Mouse (Mus musculus) liver, embryonic 15.5 days (tissue): ENCODE data around the gene Aldob. TPM values are rescaled to one million over a fixed set of nuclear protein-coding genes. Genes with fewer than 3 reads are reported as not detected.

ENCODE experiments used
- ATAC-seq: fragments of 200-750 bp; cut with Nextera tagmentation; 2 replicates; pipeline ENCODE4 v1.8.0; 2017; ENCODE audit warnings: moderate number of reproducible peaks, mild to moderate bottlenecking, moderate library complexity; ENCODE audit not compliant: insufficient read depth
- H3K27ac ChIP-seq: fragments of 300-500 bp; sonication (generic); replicated peaks from 2 replicates; pipeline ENCODE4 v1.5.1; 2015; ENCODE audit warnings: mild to moderate bottlenecking, inconsistent platforms
- H3K27me3 ChIP-seq: fragments of 300-500 bp; sonication (generic); 2 replicates; pipeline ENCODE4 v1.6.1; 2015; ENCODE audit warnings: mild to moderate bottlenecking, inconsistent platforms
- H3K36me3 ChIP-seq: fragments of 300-500 bp; sonication (generic); replicated peaks from 2 replicates; pipeline ENCODE4 v1.6.1; 2015; ENCODE audit warnings: moderate library complexity, mild to moderate bottlenecking, inconsistent platforms
- H3K4me1 ChIP-seq: fragments of 300-500 bp; sonication (generic); replicated peaks from 2 replicates; pipeline ENCODE4 v1.6.1; 2015; ENCODE audit warnings: inconsistent platforms
- H3K4me2 ChIP-seq: fragments of 300-500 bp; sonication (generic); 2 replicates; pipeline ENCODE4 v1.6.1; 2015; ENCODE audit warnings: moderate library complexity, mild to moderate bottlenecking, inconsistent platforms
- H3K4me3 ChIP-seq: fragments of 300-500 bp; sonication (generic); replicated peaks from 2 replicates; pipeline ENCODE4 v1.5.1; 2015; ENCODE audit warnings: mild to moderate bottlenecking, inconsistent platforms
- H3K9ac ChIP-seq: fragments of 300-500 bp; sonication (generic); 2 replicates; pipeline ENCODE4 v1.6.1; 2015; ENCODE audit warnings: moderate library complexity, mild to moderate bottlenecking, inconsistent platforms
- H3K9me3 ChIP-seq: fragments of 300-500 bp; sonication (generic); replicated peaks from 2 replicates; pipeline ENCODE4 v1.6.1; 2016; ENCODE audit warnings: inconsistent platforms
- WGBS: fragments of 180-500 bp; shearing (Covaris S2); methylation state at CpG from one replicate; pipeline ENCODE4 v1.1.7; 2015; ENCODE audit warnings: mixed read lengths; ENCODE audit not compliant: insufficient replicate concordance; 5-methylcytosine and 5-hydroxymethylcytosine counted together
- polyA plus RNA-seq: library from polyadenylated mRNA; unstranded; fragments of >200 nt; fragmentation: Nextera tagmentation; extraction: Ambion mirVana; gene quantifications from 2 replicates; pipeline ENCODE4 v1.2.1, GENCODE M21; 2015

The Aldob gene
- polyA plus RNA-seq, 1 experiment from 2014 or later, result 338 TPM

GRCm38 (mm10) chr4:49559915-49560772 is 10.8 kb upstream of the Aldob start:
- ATAC-seq, result peak; percentile 73
- H3K9me3 ChIP-seq, result no peaks in the 10 kb centered on the region
- no peak overlapping the region for H3K4me3 ChIP-seq
- no peak overlapping the region for H3K27ac ChIP-seq
- H3K9ac ChIP-seq, result no peak overlapping the region
- no peak overlapping the region for H3K4me2 ChIP-seq
- no peaks in the 10 kb centered on the region for H3K36me3 ChIP-seq
- 58% methylated on average over 20 of the region's 20 CpGs for WGBS
- peaks cover 12% of the 10 kb centered on the region; the same call in 1 of the 2 replicates for H3K4me1 ChIP-seq
- H3K27me3 ChIP-seq, result no peaks in the 10 kb centered on the region

GRCm38 (mm10) chr4:49558181-49558580 is 8.8 kb upstream of the Aldob start:
- no peaks in the 10 kb centered on the region for H3K36me3 ChIP-seq
- H3K4me2 ChIP-seq, result no peak overlapping the region
- no peaks in the 10 kb centered on the region for H3K27me3 ChIP-seq
- H3K9ac ChIP-seq, result no peak overlapping the region
- H3K27ac ChIP-seq, result peak overlapping the region; percentile 38
- 18% methylated on average over 2 of the region's 2 CpGs for whole genome bisulfite sequencing
- peaks cover 12% of the 10 kb centered on the region; the same call in 1 of the 2 replicates for H3K4me1 ChIP-seq
- no peaks in the 10 kb centered on the region for H3K9me3 ChIP-seq
- ATAC-seq, result peak; percentile 31; the same call in 1 of the 2 replicates
- H3K4me3 ChIP-seq, result no peak overlapping the region

- H3K9ac ChIP-seq, result no peak overlapping the region
- H3K4me2 ChIP-seq, result no peak overlapping the region
- peaks cover 12% of the 10 kb centered on the region; the same call in 1 of the 2 replicates for H3K4me1 ChIP-seq
- H3K9me3 ChIP-seq, result no peaks in the 10 kb centered on the region
- WGBS, result 88% methylated on average over 7 of the region's 7 CpGs
- no peaks in the 10 kb centered on the region for H3K27me3 ChIP-seq
- no peak overlapping the region for H3K4me3 ChIP-seq
- no peak for ATAC-seq
- no peak overlapping the region for H3K27ac ChIP-seq
- H3K36me3 ChIP-seq, result no peaks in the 10 kb centered on the region
Measured at GRCm38 (mm10) chr4:49557375-49557774, 8.0 kb upstream of the Aldob start.

- WGBS, result 57% methylated on average over 5 of the region's 5 CpGs
- ATAC-seq, result no peak
- H3K4me3 ChIP-seq, result no peak overlapping the region
- H3K36me3 ChIP-seq, result no peaks in the 10 kb centered on the region
- peak overlapping the region; percentile 42; the same call in 1 of the 2 replicates for H3K27ac ChIP-seq
- no peak overlapping the region for H3K9ac ChIP-seq
- no peaks in the 10 kb centered on the region for H3K9me3 ChIP-seq
- no peaks in the 10 kb centered on the region for H3K27me3 ChIP-seq
- H3K4me2 ChIP-seq, result no peak overlapping the region
- H3K4me1 ChIP-seq, result peaks cover under 1% of the 10 kb centered on the region; the same call in 1 of the 2 replicates
Measured at GRCm38 (mm10) chr4:49553380-49553779, 4.0 kb upstream of the Aldob start.

GRCm38 (mm10) chr4:49547544-49548219 is 1.7 kb downstream of the Aldob start:
- WGBS, result 67% methylated on average over 7 of the region's 7 CpGs
- H3K36me3 ChIP-seq, result 0 out of 2 replicates have a peak, but pooled peaks cover 4% of the 10 kb centered on the region
- H3K4me2 ChIP-seq, result peak overlapping the region; percentile 28; the same call in 1 of the 2 replicates
- no peaks in the 10 kb centered on the region for H3K4me1 ChIP-seq
- H3K27me3 ChIP-seq, result no peaks in the 10 kb centered on the region
- ATAC-seq, result peak; percentile 42; the same call in 1 of the 2 replicates
- H3K4me3 ChIP-seq, result peak overlapping the region; percentile 32
- no peaks in the 10 kb centered on the region for H3K9me3 ChIP-seq
- no peak overlapping the region for H3K9ac ChIP-seq
- peak overlapping the region; percentile 72 for H3K27ac ChIP-seq

- H3K9me3 ChIP-seq, result no peaks in the 10 kb centered on the region
- no peak overlapping the region for H3K9ac ChIP-seq
- WGBS, result 47% methylated on average over 6 of the region's 6 CpGs
- H3K4me3 ChIP-seq, result no peak overlapping the region
- no peaks in the 10 kb centered on the region for H3K4me1 ChIP-seq
- H3K36me3 ChIP-seq, result 0 out of 2 replicates have a peak, but pooled peaks cover 4% of the 10 kb centered on the region
- peak overlapping the region; percentile 36 for H3K4me2 ChIP-seq
- H3K27ac ChIP-seq, result peak overlapping the region; percentile 39; the same call in 1 of the 2 replicates
- no peaks in the 10 kb centered on the region for H3K27me3 ChIP-seq
- ATAC-seq, result peak; percentile 63
Measured at GRCm38 (mm10) chr4:49546873-49547543, 2.3 kb downstream of the Aldob start.

- WGBS, result 62% methylated on average over 2 of the region's 2 CpGs
- H3K27ac ChIP-seq, result no peak overlapping the region
Measured at GRCm38 (mm10) chr4:49546026-49546425, 3.3 kb downstream of the Aldob start.

GRCm38 (mm10) chr4:49540966-49541365 is 8.4 kb downstream of the Aldob start:
- Histone ChIP-seq H3K4me3 (no peak overlapping the region), H3K27me3 (no peaks in the 10 kb centered on the region), H3K9ac (no peak overlapping the region), H3K36me3 (peaks cover 4% of the 10 kb centered on the region; the same call in 1 of the 2 replicates), H3K27ac (no peak overlapping the region), H3K9me3 (no peaks in the 10 kb centered on the region), H3K4me1 (no peaks in the 10 kb centered on the region), H3K4me2 (no peak overlapping the region)
- ATAC-seq, result no peak
- 46% methylated on average over 3 of the region's 3 CpGs for WGBS

More at GRCm38 (mm10) chr4:49546026-49546425, 3.3 kb downstream of the Aldob start:
- no peak for ATAC-seq
- Histone ChIP-seq H3K4me2 (peak overlapping the region; percentile 36), H3K9me3 (no peaks in the 10 kb centered on the region), H3K9ac (no peak overlapping the region), H3K4me3 (no peak overlapping the region), H3K4me1 (no peaks in the 10 kb centered on the region), H3K36me3 (0 out of 2 replicates have a peak, but pooled peaks cover 4% of the 10 kb centered on the region), H3K27me3 (no peaks in the 10 kb centered on the region)

- Histone ChIP-seq H3K9ac (no peak overlapping the region), H3K4me2 (no peak overlapping the region), H3K27me3 (no peaks in the 10 kb centered on the region), H3K4me1 (no peaks in the 10 kb centered on the region), H3K36me3 (peaks cover 4% of the 10 kb centered on the region; the same call in 1 of the 2 replicates), H3K27ac (no peak overlapping the region), H3K4me3 (no peak overlapping the region), H3K9me3 (no peaks in the 10 kb centered on the region)
- WGBS, result 49% methylated on average over 6 of the region's 6 CpGs
- ATAC-seq, result no peak
Measured at GRCm38 (mm10) chr4:49539665-49540064, 9.7 kb downstream of the Aldob start.

- Histone ChIP-seq H3K4me1 (no peaks in the 10 kb centered on the region), H3K4me2 (no peak overlapping the region), H3K9me3 (no peaks in the 10 kb centered on the region), H3K27ac (no peak overlapping the region), H3K27me3 (no peaks in the 10 kb centered on the region), H3K9ac (no peak overlapping the region), H3K36me3 (no peaks in the 10 kb centered on the region; the same call in 1 of the 2 replicates), H3K4me3 (no peak overlapping the region)
- ATAC-seq, result no peak
- WGBS, result 68% methylated on average over 4 of the region's 4 CpGs
Measured at GRCm38 (mm10) chr4:49536671-49537070, 12.7 kb downstream of the Aldob start.
